ENCODE assay signal across 1 mouse cellular context in the genomic region with DNA sequence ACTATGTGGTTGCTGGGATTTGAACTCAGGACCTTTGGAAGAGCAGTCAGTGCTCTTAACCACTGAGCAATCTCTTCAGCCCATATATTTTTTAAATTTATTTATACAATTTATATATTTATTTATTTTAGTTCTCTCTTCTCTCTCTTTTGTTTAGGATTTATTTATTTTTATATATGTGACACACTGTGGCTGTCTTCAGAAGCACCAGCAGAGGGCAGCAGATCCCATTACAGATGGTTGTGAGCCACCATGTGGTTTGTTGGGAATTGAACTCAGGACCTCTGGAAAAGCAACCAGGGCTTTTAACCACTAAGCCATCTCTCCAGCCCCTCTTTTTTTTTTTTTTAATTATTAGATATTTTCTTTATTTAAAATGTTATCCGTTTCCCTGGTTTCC.
TF ChIP-seq lines count a peak whose summit lies in the region.

No protein-coding gene starts in this region.

TF ChIP-seq in CH12.LX, 34 proteins besides CTCF, POLR2A, EP300 and RAD21 (continued from another document):
- TF ChIP-seq CHD2 (IDR thresholded peaks at IDR 0.05; ENCODE audit: low read length) (no peak), SMC3 (IDR thresholded peaks at IDR 0.05; ENCODE audit: low read depth, low read length) (peak; percentile 54), MYC (IDR thresholded peaks at IDR 0.05; ENCODE audit: low read depth, low read length) (peak; percentile 69; the same call in 1 of the 2 replicates)
